Mouse (Mus musculus) lung, adult 2 months (tissue): ENCODE measurements around the gene Golph3l. TPM values are rescaled to one million over a fixed set of nuclear protein-coding genes. Genes with fewer than 3 reads are reported as not detected.

Experiments used
- DNase-seq: peaks from one replicate; pipeline ENCODE4 v3.0.0; 2022
- H3K4me1 ChIP-seq: fragments of 200-500 bp; 2 replicates; pipeline ENCODE4 v1.6.1; 2011; ENCODE audit warnings: low read length; ENCODE audit not compliant: control insufficient read depth, insufficient read depth
- H3K4me3 ChIP-seq: fragments of 200-500 bp; replicated peaks from 2 replicates; pipeline ENCODE3; 2011; ENCODE audit warnings: low read depth, mild to moderate bottlenecking, control low read depth, low read length; ENCODE audit errors: extremely low read depth
- CTCF ChIP-seq: fragments of 200-500 bp; IDR thresholded peaks from 2 replicates; pipeline ENCODE4 v1.5.1; 2011; ENCODE audit warnings: mild to moderate bottlenecking, low read length, control low read depth; ENCODE audit not compliant: insufficient read depth
- POLR2A ChIP-seq: fragments of 200-500 bp; IDR thresholded peaks from 2 replicates; pipeline ENCODE4 v1.6.1; 2011; ENCODE audit warnings: low read depth, mild to moderate bottlenecking, control low read depth, low read length, borderline replicate concordance; ENCODE audit errors: extremely low read depth
- WGBS: fragments of 180-500 bp; shearing (Covaris S2); methylation state at CpG from one replicate; pipeline ENCODE4 v1.1.7; 2018; 5-methylcytosine and 5-hydroxymethylcytosine counted together
- polyA plus RNA-seq: library from polyadenylated mRNA; depleted of rRNA; stranded (reverse); fragments of >200 nt; gene quantifications from 2 replicates; pipeline ENCODE4 v1.2.3, GENCODE M21; 2012; rRNA removed

Gene Golph3l
- polyA plus RNA-seq, 1 experiment: 10.0 TPM

DNA sequence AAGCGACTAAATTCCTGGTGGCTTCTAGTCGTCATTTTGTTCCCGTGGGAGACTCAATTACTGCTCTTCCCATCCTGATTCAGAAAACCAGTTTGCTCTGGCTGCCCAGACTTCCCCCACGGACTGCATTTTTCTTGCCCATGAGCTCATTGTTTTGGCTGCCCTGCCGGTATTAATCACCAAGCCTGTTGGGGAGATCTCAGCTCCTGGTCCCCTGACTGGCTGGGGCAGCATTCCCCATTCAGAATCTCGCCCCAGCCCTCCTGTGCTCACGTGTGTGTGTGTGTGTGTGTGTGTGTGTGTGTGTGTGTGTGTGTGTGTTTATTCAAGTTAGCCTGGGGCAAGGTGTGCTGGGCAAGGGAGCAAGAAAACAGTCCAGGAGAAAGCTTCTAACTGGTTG lies 79.3 kb downstream of the Golph3l start:
- Histone ChIP-seq H3K4me1 (peaks cover 70% of the 10 kb centered on the region), H3K4me3 (peak overlapping the region; percentile 25)
- TF ChIP-seq CTCF (no peak), POLR2A (peak; percentile 43; the same call in 1 of the 2 replicates)
- peak; percentile 63 for DNase-seq
- 4% methylated on average over 7 of the region's 7 CpGs for WGBS

Other genes with a start within 250 kb of the Golph3l start
- gene Setdb1, start 231.7 kb upstream of the Golph3l start, polyA plus RNA-seq: 10.7 and 14.7 TPM in 2 replicates
- 0.30 TPM in 1 of 2 replicates, not detected in the other for gene 4930558C23Rik, start 186.1 kb upstream of the Golph3l start, polyA plus RNA-seq
- gene Arnt, start 154.5 kb upstream of the Golph3l start, polyA plus RNA-seq: 35.5 and 38.1 TPM in 2 replicates
- gene Ctsk, start 89.7 kb upstream of the Golph3l start, polyA plus RNA-seq: 6.7 and 13.0 TPM in 2 replicates
- gene Ctss, start 62.1 kb upstream of the Golph3l start, polyA plus RNA-seq: 47.8 and 82.1 TPM in 2 replicates
- not detected in 2 replicates for gene Hormad1, start 29.3 kb upstream of the Golph3l start, polyA plus RNA-seq
- 9.3 and 15.7 TPM in 2 replicates for gene Ensa, start 36.1 kb downstream of the Golph3l start, polyA plus RNA-seq
- 89.2 and 178 TPM in 2 replicates for gene Mcl1, start 69.9 kb downstream of the Golph3l start, polyA plus RNA-seq
- 51.3 and 52.3 TPM in 2 replicates for gene Adamtsl4, start 99.0 kb downstream of the Golph3l start, polyA plus RNA-seq
- 465 and 807 TPM in 2 replicates for gene Ecm1, start 150.6 kb downstream of the Golph3l start, polyA plus RNA-seq
- 21.6 and 25.7 TPM in 2 replicates for gene Tars2, start 171.3 kb downstream of the Golph3l start, polyA plus RNA-seq
- 10.0 and 12.1 TPM in 2 replicates for gene Rprd2, start 229.9 kb downstream of the Golph3l start, polyA plus RNA-seq